In genomic region chr2:75825603-75826002, GRCm38 (mm10) we compare ENCODE assay signal across 14 mouse cellular contexts. TPM values are rescaled to one million over a fixed set of nuclear protein-coding genes. Genes with fewer than 3 reads are reported as not detected.
A peak's percentile ranks its signal among the peaks of the same experiment; 100 is the strongest.
DNase-seq lines count a peak whose midpoint lies in the region; ATAC-seq and TF ChIP-seq lines count a peak whose summit lies in the region.
"Had no signal": no experiment of that assay in that cellular context is flagged by ENCODE, and none has a peak within 500 bp of the region (broad histone marks: within the 10 kb centered on the region; RNA-seq: fewer than 3 reads in every experiment).

No protein-coding gene starts in this region.

- no peak for TF ChIP-seq CTCF in intestine, postnatal 0 days (IDR thresholded peaks at IDR 0.05; ENCODE audit: low read depth)

- ATAC-seq in intestine, embryonic 14.5 days (replicated peaks; ENCODE audit: low FRiP score, low TSS enrichment, low read depth), result 0 out of 2 replicates have a peak, but pooled peaks have one; percentile 58
- no peak for ATAC-seq in intestine, postnatal 0 days

- H3K27me3 ChIP-seq in intestine, embryonic 14.5 days (replicated peaks; ENCODE audit: control insufficient read depth, insufficient read depth, low read length), result no peaks in the 10 kb centered on the region
- H3K27me3 ChIP-seq in intestine, postnatal 0 days (replicated peaks; ENCODE audit: control insufficient read depth, insufficient read depth, low read length), result no peaks in the 10 kb centered on the region
- H3K27me3 ChIP-seq: embryonic facial prominence, embryonic 12.5 days; limb, embryonic 13.5 days had no signal

- no peak overlapping the region for H3K9ac ChIP-seq in intestine, embryonic 14.5 days (ENCODE audit: low read length)
- no peak overlapping the region for H3K9ac ChIP-seq in intestine, postnatal 0 days (ENCODE audit: low read depth, low read length)
- H3K9ac ChIP-seq: embryonic facial prominence, embryonic 12.5 days; limb, embryonic 13.5 days had no signal

- no peaks in the 10 kb centered on the region for H3K9me3 ChIP-seq in intestine, embryonic 14.5 days (ENCODE audit: control insufficient read depth, low read length)
- H3K9me3 ChIP-seq in intestine, postnatal 0 days (ENCODE audit: control insufficient read depth), result no peaks in the 10 kb centered on the region
- H3K9me3 ChIP-seq: embryonic facial prominence, embryonic 12.5 days; heart, embryonic 10.5 days; limb, embryonic 13.5 days had no signal

- no peak overlapping the region for H3K4me3 ChIP-seq in intestine, embryonic 14.5 days (ENCODE audit: low read depth, low read length)
- no peak overlapping the region for H3K4me3 ChIP-seq in intestine, postnatal 0 days (ENCODE audit: low read depth, low read length)
- H3K4me3 ChIP-seq: embryonic facial prominence, embryonic 12.5 days; heart, embryonic 10.5 days; limb, embryonic 13.5 days had no signal

- no peak for DNase-seq in intestine, embryonic 14.5 days (ENCODE audit: low spot score)
- peak; percentile 52 for DNase-seq in 3T3-L1 (ENCODE audit: low read depth, low spot score)
- peak; percentile 37 for DNase-seq in T-cell, adult 2 months (ENCODE audit: low spot score)
- peak; percentile 40 for DNase-seq in induced T-regulatory cell, adult 2 months (ENCODE audit: low read depth)
- DNase-seq in gastrocnemius, adult 8-10 months (ENCODE audit: low spot score in 2 of 2), result no peak
- DNase-seq in adrenal gland, adult 18-20 months (ENCODE audit: low spot score in 2 of 2), result no peak
- no peak for DNase-seq in right cerebral cortex, postnatal 36 days (ENCODE audit: low spot score in 2 of 2)
- DNase-seq: cerebellum, adult 9-10 months; kidney, adult 11 months; lung, adult 2 months had no signal

- H3K4me2 ChIP-seq in intestine, embryonic 14.5 days (ENCODE audit: low read length), result no peak overlapping the region
- H3K4me2 ChIP-seq in intestine, postnatal 0 days (replicated peaks; ENCODE audit: low read depth), result no peak overlapping the region
- H3K4me2 ChIP-seq: embryonic facial prominence, embryonic 12.5 days; limb, embryonic 13.5 days had no signal

- H3K27ac ChIP-seq in intestine, embryonic 14.5 days (ENCODE audit: low read depth), result no peak overlapping the region
- H3K27ac ChIP-seq in intestine, postnatal 0 days (ENCODE audit: low read depth, low read length), result no peak overlapping the region
- H3K27ac ChIP-seq: embryonic facial prominence, embryonic 12.5 days; heart, embryonic 10.5 days; limb, embryonic 13.5 days had no signal

- H3K36me3 ChIP-seq in intestine, embryonic 14.5 days (ENCODE audit: control insufficient read depth, insufficient read depth, low read length), result no peaks in the 10 kb centered on the region
- no peaks in the 10 kb centered on the region for H3K36me3 ChIP-seq in intestine, postnatal 0 days (ENCODE audit: control insufficient read depth, insufficient read depth)
- H3K36me3 ChIP-seq: embryonic facial prominence, embryonic 12.5 days; heart, embryonic 10.5 days; limb, embryonic 13.5 days had no signal

- no peaks in the 10 kb centered on the region; the same call in 1 of the 2 replicates for H3K4me1 ChIP-seq in intestine, embryonic 14.5 days (replicated peaks; ENCODE audit: control insufficient read depth, insufficient read depth, low read length)
- no peaks in the 10 kb centered on the region for H3K4me1 ChIP-seq in intestine, postnatal 0 days (replicated peaks; ENCODE audit: control insufficient read depth, insufficient read depth, low read length)
- H3K4me1 ChIP-seq: embryonic facial prominence, embryonic 12.5 days; heart, embryonic 10.5 days had no signal

- WGBS in intestine, embryonic 14.5 days, result 29% methylated on average over 1 of the region's 1 CpGs
- 44% methylated on average over 1 of the region's 1 CpGs for WGBS in intestine, postnatal 0 days

RNA-seq across cellular contexts. Expression of gene Agps, which starts 6.4 kb away (rescaled TPM):
- 35.6 and 38.4 TPM in 2 replicates for polyA plus RNA-seq in intestine, embryonic 14.5 days (2014; fragmentation: Nextera tagmentation; extraction: Ambion mirVana)
- polyA plus RNA-seq in intestine, postnatal 0 days (2015; fragmentation: Nextera tagmentation; extraction: Ambion mirVana), result 6.5 and 8.6 TPM in 2 replicates
- total RNA-seq in gastrocnemius, adult 8-10 months (2022), result 10 to 100 TPM; 19.1 to 24.1 (median 20.0) TPM
- 10 to 100 TPM; 28.4 to 34.1 TPM for total RNA-seq in adrenal gland, adult 18-20 months (2021)

Comparison
In these comparisons a context has a peak if more than half of its experiments do, and no peak if none do; other contexts are left out.
1. DNase-seq: peak in 3T3-L1 (single experiment), T-cell, adult 2 months (single experiment) and induced T-regulatory cell, adult 2 months (single experiment); none in intestine, embryonic 14.5 days (single experiment), gastrocnemius, adult 8-10 months (0 of 2), adrenal gland, adult 18-20 months (0 of 2) and right cerebral cortex, postnatal 36 days (0 of 2).